Mouse (Mus musculus): ENCODE data around the gene Efcab6.

DNA sequence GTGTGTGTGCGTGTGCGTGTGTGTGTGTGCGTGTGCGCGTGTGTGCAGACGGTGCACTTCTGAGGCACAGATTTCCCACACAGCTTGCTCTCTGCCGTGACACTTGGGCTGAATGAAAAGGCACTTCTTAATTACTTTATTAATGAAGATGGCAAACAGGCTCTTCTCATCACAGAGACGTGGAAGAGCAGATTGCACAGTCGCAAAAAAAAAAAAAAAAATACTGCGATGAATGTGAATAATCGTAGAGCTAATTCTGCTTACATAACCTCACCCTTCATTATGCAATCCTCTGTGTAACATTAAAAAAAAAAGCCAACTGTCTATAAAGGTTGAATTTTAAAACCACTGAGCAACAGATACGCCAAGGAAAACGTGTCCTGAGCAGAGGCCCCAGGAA, 158.7 kb downstream of the Efcab6 start:
- TF ChIP-seq CTCF (IDR thresholded peaks at IDR 0.05; ENCODE audit: low read depth) (no peak), EP300 (IDR thresholded peaks at IDR 0.05; ENCODE audit: low read depth) (no peak)

All from liver, postnatal 0 days (tissue).